Mouse (Mus musculus): ENCODE data around the gene Tomm20. TPM values are rescaled to one million over a fixed set of nuclear protein-coding genes. Genes with fewer than 3 reads are reported as not detected.

Tomm20 gene
- polyA plus RNA-seq, 1 experiment from 2014 or later: 194 TPM

DNA sequence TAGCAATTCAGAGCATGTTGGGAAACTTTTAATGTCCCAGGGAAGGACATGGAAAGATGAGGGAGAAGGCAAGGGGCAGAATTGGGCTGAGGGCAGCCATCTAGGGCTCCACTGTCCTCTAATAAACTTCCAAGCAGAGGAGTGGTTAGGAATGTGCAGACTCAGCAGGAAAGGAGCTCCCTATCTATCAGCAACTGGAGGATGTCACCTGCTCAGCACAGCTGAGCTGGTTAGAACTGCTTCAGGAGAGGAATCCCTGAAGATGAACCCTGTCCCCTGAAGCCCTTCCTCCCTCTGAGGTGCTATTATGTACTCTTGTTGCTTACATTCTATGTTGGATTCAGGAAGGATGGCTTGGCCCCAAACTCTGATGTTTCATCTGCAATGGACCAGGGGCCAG, 17.6 kb downstream of the Tomm20 start:
- Histone ChIP-seq H3K9ac (no peak overlapping the region), H3K9me3 (no peaks in the 10 kb centered on the region), H3K27ac (no peak overlapping the region), H3K4me1 (no peaks in the 10 kb centered on the region), H3K36me3 (replicated peaks) (peaks cover 44% of the 10 kb centered on the region), H3K4me3 (replicated peaks) (no peak overlapping the region), H3K27me3 (no peaks in the 10 kb centered on the region), H3K4me2 (no peak overlapping the region)
- no peak for ATAC-seq (ENCODE audit: low FRiP score)

GRCm38 (mm10) chr8:126927058-126927457, 18.6 kb downstream of the Tomm20 start:
- WGBS: 67% methylated on average over 1 of the region's 1 CpGs
- no peak overlapping the region for H3K4me2 ChIP-seq
- no peaks in the 10 kb centered on the region for H3K27me3 ChIP-seq
- no peak overlapping the region for H3K9ac ChIP-seq
- H3K4me3 ChIP-seq (replicated peaks): no peak overlapping the region
- H3K27ac ChIP-seq: no peak overlapping the region
- peaks cover 36% of the 10 kb centered on the region for H3K36me3 ChIP-seq (replicated peaks)
- no peaks in the 10 kb centered on the region for H3K4me1 ChIP-seq
- no peak for ATAC-seq (ENCODE audit: low FRiP score)
- no peaks in the 10 kb centered on the region for H3K9me3 ChIP-seq

GRCm38 (mm10) chr8:126922981-126923380, 22.7 kb downstream of the Tomm20 start:
- H3K27me3 ChIP-seq: no peaks in the 10 kb centered on the region
- no peaks in the 10 kb centered on the region for H3K9me3 ChIP-seq
- H3K36me3 ChIP-seq (replicated peaks): 0 out of 2 replicates have a peak, but pooled peaks cover 12% of the 10 kb centered on the region
- 92% methylated on average over 7 of the region's 7 CpGs for WGBS
- no peak overlapping the region for H3K4me3 ChIP-seq (replicated peaks)
- H3K4me1 ChIP-seq: peaks cover 4% of the 10 kb centered on the region; the same call in 1 of the 2 replicates
- no peak overlapping the region for H3K27ac ChIP-seq
- ATAC-seq (ENCODE audit: low FRiP score): no peak
- no peak overlapping the region for H3K9ac ChIP-seq
- H3K4me2 ChIP-seq: no peak overlapping the region

GRCm38 (mm10) chr8:126921432-126921831, 24.2 kb downstream of the Tomm20 start:
- no peak overlapping the region for H3K4me2 ChIP-seq
- no peak for ATAC-seq (ENCODE audit: low FRiP score)
- WGBS: 92% methylated on average over 3 of the region's 3 CpGs

DNA sequence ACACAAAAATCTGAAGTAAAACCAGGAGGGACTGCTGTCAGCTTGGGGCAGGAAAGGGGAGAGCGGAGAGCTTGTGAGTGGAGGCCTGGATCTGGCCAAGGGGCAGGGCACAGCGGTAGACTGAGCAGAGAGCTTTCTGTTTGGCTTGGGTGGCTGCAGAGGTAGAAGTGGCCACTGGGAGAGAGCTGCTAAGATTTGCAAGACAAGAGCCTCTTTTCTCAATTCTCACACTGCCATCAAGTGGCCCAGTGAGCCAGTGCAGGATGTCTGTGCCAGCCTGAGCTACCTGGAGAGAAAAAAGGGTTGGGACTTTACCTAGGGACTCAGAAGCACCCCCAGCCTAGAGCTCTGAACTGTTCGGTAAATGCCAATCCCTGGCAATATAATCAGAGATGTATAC, 24.8 kb downstream of the Tomm20 start:
- Histone ChIP-seq H3K27me3 (no peaks in the 10 kb centered on the region), H3K9ac (no peak overlapping the region), H3K4me3 (replicated peaks) (no peak overlapping the region), H3K36me3 (replicated peaks) (0 out of 2 replicates have a peak, but pooled peaks cover 7% of the 10 kb centered on the region), H3K27ac (no peak overlapping the region), H3K9me3 (no peaks in the 10 kb centered on the region), H3K4me2 (no peak overlapping the region), H3K4me1 (peaks cover 4% of the 10 kb centered on the region; the same call in 1 of the 2 replicates)
- ATAC-seq (ENCODE audit: low FRiP score): peak; percentile 84
- WGBS: 32% methylated on average over 3 of the region's 3 CpGs

More at GRCm38 (mm10) chr8:126921432-126921831, 24.2 kb downstream of the Tomm20 start:
- no peak overlapping the region for H3K27ac ChIP-seq
- 0 out of 2 replicates have a peak, but pooled peaks cover 12% of the 10 kb centered on the region for H3K36me3 ChIP-seq (replicated peaks)
- no peaks in the 10 kb centered on the region for H3K9me3 ChIP-seq
- no peak overlapping the region for H3K4me3 ChIP-seq (replicated peaks)
- no peak overlapping the region for H3K9ac ChIP-seq
- H3K4me1 ChIP-seq: peaks cover 4% of the 10 kb centered on the region; the same call in 1 of the 2 replicates
- no peaks in the 10 kb centered on the region for H3K27me3 ChIP-seq

GRCm38 (mm10) chr8:126920386-126920785, 25.3 kb downstream of the Tomm20 start:
- Histone ChIP-seq H3K9ac (no peak overlapping the region), H3K9me3 (no peaks in the 10 kb centered on the region), H3K36me3 (replicated peaks) (0 out of 2 replicates have a peak, but pooled peaks cover 4% of the 10 kb centered on the region), H3K4me1 (peaks cover 4% of the 10 kb centered on the region; the same call in 1 of the 2 replicates), H3K27me3 (no peaks in the 10 kb centered on the region), H3K4me3 (replicated peaks) (no peak overlapping the region), H3K27ac (no peak overlapping the region), H3K4me2 (no peak overlapping the region)
- 85% methylated on average over 6 of the region's 6 CpGs for WGBS
- ATAC-seq (ENCODE audit: low FRiP score): no peak

DNA sequence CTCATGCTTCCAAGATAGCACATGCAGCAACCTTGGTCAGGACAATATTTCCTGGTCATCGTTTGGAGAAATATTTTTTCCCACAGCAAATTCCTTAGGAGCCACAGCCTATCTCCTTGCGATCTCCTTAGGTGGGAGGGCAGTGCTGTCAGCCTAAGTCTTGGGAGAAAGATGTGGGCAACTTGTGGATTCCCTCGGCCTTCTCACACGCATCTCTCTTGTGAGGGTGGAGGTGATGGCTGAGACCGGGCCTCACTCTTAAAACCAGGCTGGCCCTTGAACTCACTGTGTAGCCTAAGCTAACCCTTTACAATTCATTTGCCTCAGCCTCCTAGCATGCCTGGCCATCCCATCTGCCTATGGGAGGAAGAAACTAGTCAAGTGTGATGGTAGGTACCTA, 25.9 kb downstream of the Tomm20 start:
- Histone ChIP-seq H3K27ac (no peak overlapping the region), H3K4me3 (replicated peaks) (no peak overlapping the region), H3K4me1 (peaks cover 6% of the 10 kb centered on the region; the same call in 1 of the 2 replicates), H3K4me2 (no peak overlapping the region), H3K36me3 (replicated peaks) (0 out of 2 replicates have a peak, but pooled peaks cover 3% of the 10 kb centered on the region), H3K27me3 (no peaks in the 10 kb centered on the region), H3K9me3 (no peaks in the 10 kb centered on the region), H3K9ac (no peak overlapping the region)
- ATAC-seq (ENCODE audit: low FRiP score): no peak
- 91% methylated on average over 5 of the region's 5 CpGs for WGBS

- H3K4me2 ChIP-seq: no peak overlapping the region
- no peaks in the 10 kb centered on the region for H3K27me3 ChIP-seq
- H3K4me3 ChIP-seq (replicated peaks): no peak overlapping the region
- 59% methylated on average over 2 of the region's 2 CpGs for WGBS
- H3K27ac ChIP-seq: no peak overlapping the region
- no peak overlapping the region for H3K9ac ChIP-seq
- H3K9me3 ChIP-seq: no peaks in the 10 kb centered on the region
- 0 out of 2 replicates have a peak, but pooled peaks cover 3% of the 10 kb centered on the region for H3K36me3 ChIP-seq (replicated peaks)
- no peak for ATAC-seq (ENCODE audit: low FRiP score)
- H3K4me1 ChIP-seq: peaks cover 10% of the 10 kb centered on the region; the same call in 1 of the 2 replicates
Observed at GRCm38 (mm10) chr8:126919255-126919654, 26.4 kb downstream of the Tomm20 start.

GRCm38 (mm10) chr8:126918356-126918755, 27.3 kb downstream of the Tomm20 start:
- Histone ChIP-seq H3K4me2 (no peak overlapping the region), H3K4me1 (peaks cover 16% of the 10 kb centered on the region), H3K9me3 (no peaks in the 10 kb centered on the region), H3K27me3 (no peaks in the 10 kb centered on the region), H3K4me3 (replicated peaks) (no peak overlapping the region), H3K36me3 (replicated peaks) (0 out of 2 replicates have a peak, but pooled peaks cover 3% of the 10 kb centered on the region), H3K9ac (no peak overlapping the region), H3K27ac (no peak overlapping the region)
- no peak for ATAC-seq (ENCODE audit: low FRiP score)
- whole genome bisulfite sequencing: 100% methylated on average over 1 of the region's 1 CpGs

- H3K27ac ChIP-seq: no peak overlapping the region
- H3K4me2 ChIP-seq: no peak overlapping the region
- no peaks in the 10 kb centered on the region for H3K9me3 ChIP-seq
- H3K4me3 ChIP-seq (replicated peaks): no peak overlapping the region
- no peak for ATAC-seq (ENCODE audit: low FRiP score)
- no peaks in the 10 kb centered on the region for H3K27me3 ChIP-seq
- 62% methylated on average over 6 of the region's 6 CpGs for WGBS
- peaks cover 18% of the 10 kb centered on the region for H3K4me1 ChIP-seq
- no peak overlapping the region for H3K9ac ChIP-seq
- H3K36me3 ChIP-seq (replicated peaks): no peaks in the 10 kb centered on the region
Observed at GRCm38 (mm10) chr8:126917179-126917905, 28.3 kb downstream of the Tomm20 start.

DNA sequence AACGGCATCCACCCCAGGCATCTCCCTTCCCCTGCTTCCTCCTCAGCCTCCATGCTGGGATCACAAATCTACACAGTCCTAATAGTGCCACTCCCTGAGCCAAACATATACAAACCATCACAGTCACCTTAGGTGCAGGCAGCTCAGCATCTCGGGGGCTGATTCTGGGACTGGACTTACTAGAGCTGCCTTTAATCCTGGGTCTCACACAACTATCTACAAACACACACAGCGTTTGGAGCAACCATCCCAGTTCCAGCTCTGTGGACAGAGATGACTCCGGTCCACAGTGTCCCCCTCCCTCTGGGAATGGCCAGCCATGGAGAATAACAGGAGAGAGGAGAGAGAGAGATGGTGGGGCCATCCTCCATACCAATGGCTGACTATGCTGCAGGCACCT, 29.0 kb downstream of the Tomm20 start:
- H3K4me3 ChIP-seq (replicated peaks): no peak overlapping the region
- H3K9me3 ChIP-seq: no peaks in the 10 kb centered on the region
- no peaks in the 10 kb centered on the region for H3K27me3 ChIP-seq
- H3K27ac ChIP-seq: no peak overlapping the region
- no peak for ATAC-seq (ENCODE audit: low FRiP score)
- no peak overlapping the region for H3K9ac ChIP-seq
- peaks cover 18% of the 10 kb centered on the region for H3K4me1 ChIP-seq
- WGBS: 90% methylated on average over 4 of the region's 4 CpGs
- H3K4me2 ChIP-seq: no peak overlapping the region
- H3K36me3 ChIP-seq (replicated peaks): no peaks in the 10 kb centered on the region

GRCm38 (mm10) chr8:126914609-126915375, 30.9 kb downstream of the Tomm20 start:
- H3K36me3 ChIP-seq (replicated peaks): no peaks in the 10 kb centered on the region
- no peak overlapping the region for H3K4me2 ChIP-seq
- 47% methylated on average over 10 of the region's 10 CpGs for WGBS
- 0 out of 2 replicates have a peak overlapping the region, but pooled peaks have one; percentile 5 for H3K27ac ChIP-seq
- H3K9ac ChIP-seq: 0 out of 2 replicates have a peak overlapping the region, but pooled peaks have one; percentile 21
- ATAC-seq (ENCODE audit: low FRiP score): no peak
- no peak overlapping the region for H3K4me3 ChIP-seq (replicated peaks)
- H3K4me1 ChIP-seq: peaks cover 18% of the 10 kb centered on the region
- no peaks in the 10 kb centered on the region for H3K27me3 ChIP-seq
- H3K9me3 ChIP-seq: no peaks in the 10 kb centered on the region
